Mouse (Mus musculus) frontal cortex, adult 2 months (tissue): ENCODE measurements around the gene Lrrc8b. TPM values are rescaled to one million over a fixed set of nuclear protein-coding genes. Genes with fewer than 3 reads are reported as not detected.

Experiments used
- DNase-seq, 2 experiments: peaks; one replicate each; pipeline ENCODE4 v3.0.0; 2022; ENCODE audit warnings: low spot score in 1 of 2; ENCODE audit errors: extremely low spot score in 1 of 2
- polyA plus RNA-seq: library from polyadenylated mRNA; depleted of rRNA; stranded (reverse); fragments of >200 nt; gene quantifications from 2 replicates; pipeline ENCODE4 v1.2.3, GENCODE M21; 2012

The Lrrc8b gene
- polyA plus RNA-seq, 1 experiment, result 39.9 TPM

DNA sequence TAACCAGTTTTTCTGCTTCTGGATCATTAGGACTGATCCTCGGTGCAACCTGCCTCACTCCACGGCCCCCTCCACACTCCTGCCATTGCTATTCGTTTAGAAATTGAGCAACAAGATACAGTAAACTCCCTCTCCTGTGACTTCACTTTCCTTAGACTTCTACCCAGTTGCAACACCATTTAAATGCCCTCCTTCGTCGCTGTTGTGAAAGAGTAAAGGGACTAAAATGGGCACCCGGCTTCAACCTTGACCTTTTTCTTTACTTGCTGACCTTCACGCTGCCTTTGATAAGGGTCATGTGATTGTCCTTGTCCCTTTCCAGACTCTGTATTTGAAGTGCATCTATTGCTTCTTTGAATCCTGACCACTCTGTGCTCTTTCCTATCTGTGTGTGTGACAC is 2.8 kb downstream of the Lrrc8b start:
- no peak for DNase-seq

DNA sequence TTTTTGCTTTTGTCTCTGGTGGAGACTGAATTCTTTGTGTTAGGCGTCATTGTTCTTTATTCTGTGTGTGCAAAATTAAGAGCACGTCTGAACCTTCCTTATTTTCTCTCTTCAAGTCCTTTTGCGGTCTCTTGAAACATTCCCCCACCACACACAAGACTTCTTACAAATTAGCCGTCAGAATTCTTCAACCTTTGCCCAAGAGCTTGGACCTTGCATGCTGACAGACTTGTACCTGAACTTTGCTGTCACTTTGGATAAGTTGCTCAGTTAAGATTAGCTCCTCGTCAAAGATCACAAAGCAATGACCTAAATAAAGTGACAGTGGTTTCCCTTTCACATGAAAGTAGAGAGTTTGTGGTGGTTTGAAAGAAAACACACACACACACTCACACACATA is 3.3 kb downstream of the Lrrc8b start:
- no peak for DNase-seq

DNA sequence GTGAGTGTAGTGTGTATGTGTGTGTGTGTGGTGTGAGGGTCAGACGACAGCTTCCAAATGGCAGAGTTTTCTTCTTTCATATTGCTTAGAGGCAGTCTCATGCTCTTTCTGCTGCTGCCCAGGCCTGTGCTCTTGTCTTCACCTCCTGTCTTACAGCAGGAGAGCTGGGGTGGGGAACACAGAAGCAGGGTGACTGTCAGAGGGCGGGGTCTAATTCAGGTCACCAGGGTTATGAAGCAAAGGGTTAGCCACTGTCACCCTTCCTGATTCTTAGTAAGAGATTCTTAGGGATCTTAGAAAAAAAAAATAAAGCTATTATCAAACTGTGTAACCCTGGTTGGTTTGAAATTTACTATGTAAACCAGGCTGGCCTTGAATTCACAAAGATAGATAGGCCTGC is 10.0 kb downstream of the Lrrc8b start:
- DNase-seq, result no peak

DNA sequence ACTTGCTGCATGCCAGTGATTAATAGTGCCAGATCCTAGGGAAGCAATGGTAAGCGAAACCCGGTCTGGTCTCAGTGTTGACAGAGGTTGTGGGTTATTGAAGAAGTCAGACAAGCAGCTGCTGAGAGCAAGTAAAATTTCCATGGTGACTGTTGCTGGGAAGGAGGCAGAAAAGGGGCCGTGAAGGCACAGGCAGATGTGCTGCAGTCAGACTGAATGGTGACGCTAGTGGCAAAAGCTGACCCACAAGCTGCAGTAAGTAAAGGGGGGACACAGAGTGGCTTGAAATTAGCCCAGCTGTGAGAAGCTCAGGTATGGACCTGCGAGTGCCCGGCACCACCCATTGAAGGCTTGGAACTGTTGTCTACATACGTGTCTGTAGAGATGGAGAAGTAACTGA is 11.8 kb downstream of the Lrrc8b start:
- DNase-seq, result no peak

DNA sequence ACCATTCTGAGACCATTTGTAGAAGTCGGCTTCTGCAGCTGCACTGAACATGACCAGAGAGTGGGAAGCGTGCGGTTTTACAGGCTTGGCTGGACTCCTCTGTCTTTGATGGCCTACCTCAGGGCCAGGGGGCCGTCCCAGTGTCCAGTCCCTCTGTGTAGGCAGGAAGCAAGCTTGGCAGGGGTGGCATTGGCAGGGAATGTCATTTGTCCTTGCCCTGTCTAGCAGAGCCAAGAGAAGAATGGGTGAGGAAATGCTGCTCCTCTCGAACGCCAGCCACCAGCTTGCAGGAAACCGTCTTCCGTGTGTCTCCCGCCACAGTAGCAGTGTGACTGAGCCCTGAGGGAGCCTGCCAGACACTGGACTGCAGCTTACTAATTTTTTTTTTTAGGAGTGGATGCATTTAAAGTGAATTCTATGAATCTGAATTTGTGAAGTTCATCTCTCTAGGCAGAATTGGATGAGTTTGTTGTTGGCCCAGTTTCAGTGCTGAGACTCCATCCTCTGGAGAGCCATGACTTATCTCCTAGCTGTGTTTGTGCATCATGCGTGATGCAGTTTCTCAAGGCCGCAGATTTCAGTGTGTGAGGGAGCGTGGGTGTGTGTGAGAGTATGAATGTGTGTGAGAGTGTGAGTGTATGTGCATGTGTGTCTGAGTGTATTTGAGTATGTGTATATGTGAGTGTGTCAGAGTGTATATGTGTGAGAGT is 12.8 kb downstream of the Lrrc8b start:
- DNase-seq, result no peak

DNA sequence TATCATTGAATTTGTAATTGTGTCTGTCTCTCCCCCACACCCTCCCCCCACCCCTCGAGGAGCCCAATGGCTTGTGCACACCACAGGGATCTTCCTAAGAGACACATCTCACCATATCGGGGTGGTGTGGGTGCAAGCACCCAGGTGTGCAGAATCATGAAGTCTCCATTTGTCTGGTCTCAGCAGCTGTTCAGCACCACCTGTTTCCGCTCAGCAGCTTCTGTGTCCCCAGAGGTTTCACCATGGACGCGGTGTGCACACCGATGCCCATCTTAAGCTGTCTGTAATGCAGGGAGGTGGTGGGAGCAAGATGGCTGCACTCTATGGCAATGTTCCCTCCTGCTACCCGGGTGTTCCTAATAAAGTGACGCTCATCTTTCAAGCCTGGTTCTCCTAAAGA is 14.6 kb downstream of the Lrrc8b start:
- DNase-seq, result no peak

DNA sequence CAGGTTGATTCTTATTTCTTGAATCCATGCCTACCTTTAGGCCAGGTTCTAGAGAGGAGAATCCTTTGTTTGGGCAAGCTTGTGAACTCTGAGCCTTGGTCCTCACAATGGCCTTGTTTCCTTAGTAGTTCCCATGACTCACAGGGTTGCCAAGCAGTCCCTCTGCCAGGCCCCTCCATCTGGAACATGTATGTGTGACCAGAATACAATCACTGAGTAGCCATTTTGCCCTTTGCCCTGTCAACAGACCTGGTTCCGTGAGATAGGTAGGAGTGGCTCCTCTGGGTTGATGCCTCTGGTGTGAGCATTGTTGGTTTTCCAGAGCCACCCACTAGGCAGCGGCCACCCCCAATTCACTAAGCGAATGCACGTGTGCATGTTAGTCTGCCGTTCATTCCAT is 24.0 kb downstream of the Lrrc8b start:
- DNase-seq, result no peak

DNA sequence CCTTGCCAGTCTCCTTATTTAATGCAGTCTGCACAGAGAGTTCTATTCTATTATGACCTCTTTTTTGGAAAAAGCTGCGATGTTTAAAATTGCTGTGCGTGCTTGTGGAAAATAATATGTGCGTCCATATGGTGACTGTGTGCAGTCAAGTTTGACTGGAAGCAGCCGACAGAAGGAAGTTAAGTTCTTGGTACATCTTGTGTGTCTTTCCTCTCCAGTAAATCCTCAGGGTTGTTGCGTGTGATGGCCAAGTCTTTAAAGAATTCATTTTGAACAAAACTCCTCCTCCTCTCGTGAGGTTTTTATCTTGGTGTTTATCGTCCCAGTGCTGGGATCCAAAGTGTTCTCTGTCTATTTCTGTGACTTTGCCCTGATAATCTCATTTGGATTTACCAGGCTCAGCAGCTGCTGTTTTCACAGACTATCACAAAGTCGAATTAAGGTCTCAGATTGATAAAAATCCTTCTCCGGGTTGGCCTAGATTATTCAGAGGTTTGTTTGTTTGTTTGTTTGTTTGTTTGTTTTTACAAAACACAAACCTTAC is 25.5 kb downstream of the Lrrc8b start:
- no peak for DNase-seq

DNA sequence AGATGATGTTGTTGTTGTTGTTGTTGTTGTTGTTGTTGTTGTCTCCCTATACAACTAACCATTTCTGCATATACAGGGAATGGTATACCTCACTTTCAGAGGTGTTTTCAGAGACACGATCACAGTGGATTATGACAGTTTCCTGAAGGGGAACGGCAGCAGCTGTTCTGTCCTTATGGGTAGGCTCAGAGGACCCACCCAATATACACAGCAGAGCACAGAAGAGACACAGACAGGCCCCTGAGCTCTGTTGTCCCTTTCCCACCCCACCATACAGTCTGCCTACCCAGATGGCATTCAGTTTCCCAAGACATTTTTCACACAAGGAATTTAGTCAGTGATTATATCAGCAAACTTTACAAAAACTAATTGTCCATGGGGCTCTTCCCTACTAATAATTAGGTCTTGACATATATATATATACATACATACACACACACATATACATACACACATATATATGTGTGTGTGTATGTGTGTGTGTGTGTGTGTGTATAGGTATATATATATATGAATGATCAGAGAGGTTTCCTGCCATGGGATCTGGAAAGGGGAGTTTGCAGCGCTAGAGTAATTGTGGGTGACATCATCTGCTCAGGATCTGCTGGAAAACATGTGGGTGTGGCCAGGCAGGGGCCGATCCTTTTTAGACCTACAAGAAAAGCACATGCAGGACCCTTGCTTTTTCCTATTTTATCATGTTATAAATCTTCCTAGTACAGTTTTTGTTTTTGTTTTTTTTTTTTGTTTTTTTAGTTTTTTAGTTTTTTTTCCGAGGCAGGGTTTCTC is 26.8 kb downstream of the Lrrc8b start:
- DNase-seq, result no peak

DNA sequence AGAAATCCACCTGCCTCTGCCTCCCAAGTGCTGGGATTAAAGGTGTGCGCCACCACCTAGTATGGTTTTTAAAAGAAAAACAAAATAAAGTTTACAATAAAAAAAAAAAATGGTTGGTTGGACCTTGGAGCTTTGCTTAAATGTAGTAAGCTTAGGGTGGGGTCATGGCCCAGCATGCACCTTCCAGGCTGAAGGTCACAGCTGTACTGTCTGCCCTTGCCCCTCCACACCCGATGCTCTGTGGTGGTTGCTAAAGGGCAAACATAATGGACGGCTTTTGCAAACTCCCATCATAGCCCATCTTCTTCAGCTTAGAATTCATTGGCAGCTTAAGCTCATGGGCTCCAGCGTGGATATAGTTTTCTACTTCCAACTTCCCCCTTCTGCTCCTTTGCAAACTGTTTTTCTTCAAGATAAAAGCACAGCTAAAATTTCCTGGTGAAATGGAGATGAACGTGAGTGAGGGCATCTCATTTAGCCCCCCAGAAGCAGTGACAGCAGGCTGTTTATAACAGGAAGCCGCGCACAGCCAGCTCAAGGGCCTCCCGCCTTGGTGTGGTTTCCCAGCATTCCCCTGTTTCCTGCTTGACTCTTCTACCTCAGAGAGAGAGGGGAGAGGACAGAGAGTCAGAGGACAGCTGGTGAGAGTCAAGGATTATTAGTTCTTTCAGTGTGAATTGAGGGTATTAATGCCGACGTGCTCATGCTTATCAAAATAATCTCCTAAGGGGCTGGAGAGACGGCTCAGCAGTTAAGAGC is 27.7 kb downstream of the Lrrc8b start:
- no peak for DNase-seq

DNA sequence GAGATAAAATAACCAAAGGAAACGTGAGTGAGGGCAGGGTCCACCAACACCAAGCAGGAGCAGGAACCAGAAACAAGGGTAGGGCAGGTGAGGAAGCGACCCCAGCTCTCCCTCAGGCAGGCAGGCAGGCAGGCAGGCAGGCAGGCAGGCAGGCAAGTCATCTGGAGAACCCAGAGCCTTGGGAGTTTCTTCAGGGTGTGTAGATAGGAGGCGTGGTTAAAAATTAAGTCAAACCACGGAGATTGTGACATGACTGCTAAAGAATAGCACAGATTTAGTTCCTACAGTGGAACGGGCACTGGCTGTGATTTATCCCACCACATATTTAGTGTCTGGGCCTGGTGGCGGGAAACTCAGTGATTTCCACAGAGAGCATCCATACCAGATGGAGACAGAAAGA is 30.1 kb downstream of the Lrrc8b start:
- DNase-seq, result no peak

DNA sequence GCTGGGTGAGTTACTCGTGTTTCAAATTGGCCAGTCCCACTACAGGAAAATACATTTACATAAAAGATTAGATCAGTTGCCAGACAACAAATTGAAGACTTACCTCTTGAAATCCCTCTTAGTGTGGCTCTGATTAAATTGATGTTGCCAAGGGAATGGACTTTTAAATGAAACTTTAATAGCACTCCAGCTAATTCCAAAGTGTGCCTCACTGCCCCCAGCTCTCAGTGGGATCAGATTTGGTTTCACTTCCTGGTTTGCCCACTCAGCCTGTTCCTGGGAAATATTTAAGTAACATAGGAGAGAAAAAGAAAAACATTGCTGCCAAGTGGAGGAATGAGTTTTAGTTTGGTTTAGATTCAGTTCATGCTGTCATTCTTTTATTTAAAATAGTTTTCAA is 38.5 kb downstream of the Lrrc8b start:
- no peak for DNase-seq

DNA sequence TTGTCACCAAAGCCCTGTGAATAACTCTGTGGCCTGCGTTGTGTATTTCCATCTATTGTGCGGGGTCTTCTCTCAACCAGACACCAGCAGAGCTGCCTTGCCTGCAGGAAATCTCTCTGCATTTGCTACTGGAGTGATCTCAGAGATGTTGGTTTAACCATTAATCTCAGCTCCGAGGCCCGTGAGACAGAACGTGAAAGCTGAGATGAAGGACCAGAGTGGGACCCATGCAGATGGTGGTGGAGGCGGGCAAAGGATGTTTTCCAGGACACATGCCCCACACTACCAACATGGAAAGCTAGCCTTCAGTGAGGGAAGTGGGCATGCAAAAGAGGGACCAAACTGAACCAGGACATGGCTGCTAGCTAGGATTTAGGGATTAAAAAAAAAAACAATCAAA is 43.5 kb downstream of the Lrrc8b start:
- DNase-seq, result peak in 1 of 2 experiments; percentile 41

DNA sequence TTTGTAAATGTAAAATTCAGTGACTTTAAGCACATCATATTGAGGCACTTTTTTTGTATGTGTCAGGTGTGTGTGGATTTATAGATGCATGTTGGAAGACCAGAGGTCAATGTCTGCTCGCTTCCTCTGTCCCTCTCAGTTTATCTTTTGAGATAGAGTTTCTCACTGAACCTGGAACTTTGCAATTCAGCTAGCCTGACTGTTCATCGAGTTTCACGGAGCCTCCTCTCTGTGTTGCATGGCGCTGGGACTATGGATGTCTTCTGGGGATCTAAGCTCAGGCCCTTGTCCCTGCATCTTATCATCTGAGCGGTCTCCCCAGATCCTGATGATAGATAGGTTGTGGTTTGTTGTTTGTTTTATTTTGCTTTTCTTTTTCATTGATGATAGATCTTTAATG is 45.0 kb downstream of the Lrrc8b start:
- no peak for DNase-seq

DNA sequence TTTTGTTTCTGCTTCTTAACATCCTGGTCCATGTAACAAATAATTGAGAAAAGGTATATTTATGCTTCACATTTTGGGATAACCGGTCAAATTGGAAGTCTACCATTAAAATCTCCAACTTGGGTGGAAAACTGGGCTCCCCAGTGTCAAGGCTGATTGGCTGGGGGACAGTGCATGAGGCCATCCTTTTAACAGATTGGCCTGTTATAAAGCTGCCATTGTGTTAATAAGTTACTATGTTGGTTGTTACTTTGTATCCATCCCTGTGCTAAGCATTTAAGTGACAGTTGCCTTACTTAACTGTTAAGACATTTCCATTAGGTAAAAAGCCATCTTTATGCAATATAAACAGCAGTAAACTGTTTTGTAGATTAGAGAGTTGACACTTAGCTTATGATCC is 45.5 kb downstream of the Lrrc8b start:
- DNase-seq, result no peak

DNA sequence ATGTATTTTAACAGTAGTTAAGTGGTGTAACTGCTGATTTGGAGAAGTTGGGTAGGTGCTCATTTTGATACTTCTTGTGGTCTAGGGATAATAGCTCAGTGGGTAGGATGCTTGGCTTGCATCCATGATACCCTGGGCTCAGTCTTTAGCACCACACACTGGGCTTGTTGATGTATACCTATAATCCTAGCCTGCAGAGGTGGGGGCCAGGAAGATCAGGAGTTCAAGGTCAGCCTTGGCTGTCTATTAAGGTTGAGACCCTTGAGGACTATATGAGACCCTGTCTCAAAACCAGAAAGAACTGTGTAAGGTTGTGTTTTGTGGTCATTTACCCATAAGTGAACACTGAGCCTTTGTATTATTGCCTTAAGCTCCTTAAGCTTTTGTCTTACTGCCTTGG is 49.1 kb downstream of the Lrrc8b start:
- no peak for DNase-seq

DNA sequence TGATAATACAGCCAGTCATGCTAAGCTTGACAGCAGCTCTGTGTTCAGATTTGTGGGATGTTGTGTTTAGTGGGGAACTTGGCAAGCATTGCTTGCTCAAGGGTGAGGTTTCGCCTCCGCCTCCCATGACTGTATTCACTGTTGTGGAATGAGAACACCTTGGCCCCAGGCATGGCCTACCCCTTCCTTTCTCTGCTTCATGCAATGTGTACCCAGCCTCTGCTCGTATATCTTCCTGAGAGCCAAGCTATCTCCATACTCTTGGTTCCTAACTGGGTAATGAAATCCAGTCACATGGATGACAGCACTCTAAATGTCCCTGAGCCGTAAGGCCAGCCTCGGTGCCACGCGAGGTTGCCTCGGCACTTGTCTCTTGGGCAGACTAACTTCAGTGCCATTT is 50.0 kb downstream of the Lrrc8b start:
- no peak for DNase-seq

DNA sequence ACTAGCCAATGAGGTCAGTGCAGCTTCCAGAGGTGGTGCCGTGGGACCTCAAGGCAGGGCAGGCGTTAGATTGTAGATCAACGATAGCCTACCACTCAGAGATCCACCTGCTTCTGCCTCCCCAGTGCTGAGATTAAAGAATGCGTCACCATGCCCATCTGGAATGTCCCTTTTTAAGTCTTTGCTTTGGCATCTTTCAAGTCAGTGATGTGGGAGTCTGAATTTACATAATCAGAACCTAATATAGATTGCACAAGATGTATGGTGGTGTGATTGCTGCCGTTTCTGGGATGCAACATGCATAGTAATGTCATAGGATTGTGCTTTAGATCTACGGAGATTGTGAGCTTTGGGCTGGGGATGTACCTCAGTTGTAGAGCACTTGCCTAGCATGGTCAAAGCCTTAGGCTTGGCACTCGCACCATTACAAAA is 50.9 kb downstream of the Lrrc8b start:
- peak; percentile 79 to 81 for DNase-seq

DNA sequence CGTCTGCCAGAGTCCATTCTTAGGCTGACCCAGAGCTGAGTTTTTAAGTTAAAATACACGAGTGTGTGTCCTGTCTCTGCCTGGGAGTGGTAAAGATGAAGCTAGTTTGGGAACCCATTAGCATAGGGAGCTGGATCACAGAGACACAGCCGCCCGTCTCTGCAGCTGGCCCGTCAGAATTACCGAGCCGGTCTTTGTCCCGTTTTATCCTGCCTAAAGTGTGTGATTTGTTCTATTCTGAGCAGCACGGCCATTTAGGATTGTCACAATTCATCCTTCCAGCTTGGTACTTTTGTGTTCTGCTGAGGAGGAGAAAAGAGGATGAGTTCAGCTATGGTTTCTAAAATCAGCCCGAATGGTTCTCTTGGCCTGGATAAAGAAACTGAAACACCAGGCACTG is 51.7 kb downstream of the Lrrc8b start:
- DNase-seq, result peak; percentile 72 to 79

DNA sequence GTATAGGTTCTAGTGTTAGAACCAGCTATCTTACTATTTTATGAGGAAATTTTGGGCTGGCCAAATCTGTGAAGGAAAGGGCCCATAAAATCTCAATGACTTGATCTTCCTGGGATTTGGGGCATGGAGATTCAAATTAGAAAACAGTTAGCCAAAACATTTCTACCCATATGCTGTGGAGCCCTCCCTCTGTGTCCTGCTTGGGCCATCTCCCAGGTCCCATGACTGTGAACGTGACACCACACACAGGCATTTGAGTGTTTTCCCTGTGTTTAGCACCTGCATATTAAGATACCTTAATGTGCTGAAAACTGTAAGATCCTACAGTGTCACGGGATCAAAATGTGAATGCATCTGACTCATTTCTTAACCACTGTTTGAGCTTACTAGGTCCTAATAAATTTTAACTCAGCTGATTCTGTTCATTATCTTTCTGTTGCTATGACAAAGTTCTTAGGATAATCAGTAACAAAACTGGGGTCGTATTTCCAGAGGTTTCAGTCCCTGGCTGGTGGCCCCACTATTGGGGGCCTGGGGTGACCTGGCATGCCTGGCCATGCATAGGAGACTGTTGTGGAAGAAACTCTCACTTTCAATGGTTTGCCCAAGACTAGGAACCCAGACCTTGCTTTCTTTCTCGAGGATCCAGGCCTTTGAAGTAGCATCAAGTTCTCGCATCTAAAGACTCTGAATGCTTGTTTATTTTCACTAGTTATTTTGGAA is 57.6 kb downstream of the Lrrc8b start:
- DNase-seq, result no peak

DNA sequence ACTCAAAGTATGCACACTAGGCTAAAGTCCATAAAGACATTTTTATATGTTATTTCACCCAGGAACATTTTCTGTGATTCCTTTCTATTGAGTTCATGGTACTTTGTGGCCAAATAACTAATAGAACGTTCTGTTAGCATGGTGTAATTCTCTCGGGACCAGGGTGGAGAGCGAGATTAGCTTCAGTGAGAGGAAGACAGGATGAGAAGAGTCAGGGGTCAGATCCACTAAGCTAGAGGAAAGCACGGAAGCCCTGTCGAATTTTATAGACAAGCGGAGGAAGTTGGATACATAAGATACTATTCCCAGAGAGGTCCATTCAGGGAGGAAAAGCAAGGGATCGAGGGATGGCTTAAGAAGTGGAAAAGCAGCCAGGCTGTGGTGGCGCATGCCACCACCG is 62.0 kb downstream of the Lrrc8b start:
- no peak for DNase-seq
